Mouse (Mus musculus) layer of hippocampus, adult 9-11 months (tissue): Measurements from ENCODE around the gene Wfdc17.

ENCODE experiments used
- DNase-seq: peaks from one replicate; pipeline ENCODE4 v3.0.0; 2022

The Wfdc17 gene

DNA sequence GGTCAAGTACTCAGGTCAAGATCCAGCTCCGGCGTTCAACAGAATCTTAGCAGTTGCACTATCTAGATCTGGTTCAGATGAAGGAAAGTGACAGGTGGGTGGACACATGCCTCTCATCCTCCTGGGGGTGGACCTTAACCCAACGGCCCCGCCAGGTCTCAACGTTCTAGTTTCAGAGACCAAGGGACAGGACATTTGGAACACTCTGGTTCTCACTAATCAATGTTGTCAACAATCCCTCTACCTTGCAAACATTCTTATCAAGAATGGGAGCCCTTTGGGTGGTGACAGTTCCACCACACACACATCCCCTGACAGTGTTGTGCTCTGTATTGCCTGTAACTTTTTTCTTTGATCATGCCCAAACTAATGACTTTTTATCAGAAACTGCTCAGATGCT lies 38.0 kb downstream of the Wfdc17 start:
- DNase-seq, result no peak

DNA sequence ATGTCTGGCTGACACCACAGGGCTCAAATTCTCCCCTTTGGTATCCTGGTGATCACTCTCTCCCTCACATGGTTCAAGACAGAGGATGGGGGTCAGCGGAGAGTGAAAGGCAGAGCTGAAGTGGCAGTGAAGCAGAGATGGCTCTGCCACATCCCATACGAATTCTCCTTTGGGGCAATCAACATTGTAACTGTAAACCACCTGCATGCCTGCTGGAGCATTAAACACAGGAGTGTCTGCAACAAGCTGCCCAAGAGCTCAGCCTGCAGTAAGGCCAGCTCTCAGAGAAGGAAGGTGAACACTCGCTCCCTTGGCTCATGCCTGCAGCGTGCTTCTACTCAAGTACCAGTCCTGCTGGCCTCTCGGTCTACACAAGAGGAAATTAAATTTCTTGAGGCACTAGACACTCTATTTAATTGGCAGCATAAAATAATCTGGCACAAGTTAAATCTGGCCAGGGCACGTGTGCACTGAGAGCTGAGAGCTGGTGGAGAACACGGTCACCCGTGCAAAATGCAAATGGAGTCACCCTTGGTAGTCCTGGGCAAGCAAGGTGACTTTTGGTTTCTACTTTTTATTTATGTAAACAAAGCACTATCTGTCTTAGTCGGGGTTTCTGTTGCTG lies 39.1 kb downstream of the Wfdc17 start:
- DNase-seq, result no peak

DNA sequence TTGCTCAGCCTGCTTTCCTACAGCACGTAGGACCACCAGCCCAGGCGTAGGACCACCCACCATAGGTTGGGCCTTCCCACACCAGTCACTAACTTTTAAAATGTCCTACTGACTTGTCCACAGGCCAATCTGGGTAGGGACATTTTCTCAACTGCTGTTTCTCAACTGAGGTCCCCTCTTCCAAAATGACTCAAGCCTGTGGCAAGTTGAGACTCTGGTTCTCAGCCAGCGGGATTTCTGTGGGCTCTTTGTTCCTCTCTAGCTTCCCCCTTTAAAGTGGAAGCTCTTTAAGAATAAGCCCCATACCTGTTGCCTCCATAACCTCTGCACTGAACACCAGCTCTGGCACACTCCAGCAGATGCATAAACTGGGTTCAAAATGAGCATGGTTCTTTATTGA lies 39.7 kb downstream of the Wfdc17 start:
- DNase-seq, result no peak

GRCm38 (mm10) chr11:83746152-83746551 lies 42.4 kb downstream of the Wfdc17 start:
- DNase-seq, result no peak

GRCm38 (mm10) chr11:83746681-83747080 lies 42.9 kb downstream of the Wfdc17 start, which contains the start of gene Wfdc21:
TSS of gene Wfdc21 (plus strand) at chr11:83746940.
- DNase-seq, result no peak

DNA sequence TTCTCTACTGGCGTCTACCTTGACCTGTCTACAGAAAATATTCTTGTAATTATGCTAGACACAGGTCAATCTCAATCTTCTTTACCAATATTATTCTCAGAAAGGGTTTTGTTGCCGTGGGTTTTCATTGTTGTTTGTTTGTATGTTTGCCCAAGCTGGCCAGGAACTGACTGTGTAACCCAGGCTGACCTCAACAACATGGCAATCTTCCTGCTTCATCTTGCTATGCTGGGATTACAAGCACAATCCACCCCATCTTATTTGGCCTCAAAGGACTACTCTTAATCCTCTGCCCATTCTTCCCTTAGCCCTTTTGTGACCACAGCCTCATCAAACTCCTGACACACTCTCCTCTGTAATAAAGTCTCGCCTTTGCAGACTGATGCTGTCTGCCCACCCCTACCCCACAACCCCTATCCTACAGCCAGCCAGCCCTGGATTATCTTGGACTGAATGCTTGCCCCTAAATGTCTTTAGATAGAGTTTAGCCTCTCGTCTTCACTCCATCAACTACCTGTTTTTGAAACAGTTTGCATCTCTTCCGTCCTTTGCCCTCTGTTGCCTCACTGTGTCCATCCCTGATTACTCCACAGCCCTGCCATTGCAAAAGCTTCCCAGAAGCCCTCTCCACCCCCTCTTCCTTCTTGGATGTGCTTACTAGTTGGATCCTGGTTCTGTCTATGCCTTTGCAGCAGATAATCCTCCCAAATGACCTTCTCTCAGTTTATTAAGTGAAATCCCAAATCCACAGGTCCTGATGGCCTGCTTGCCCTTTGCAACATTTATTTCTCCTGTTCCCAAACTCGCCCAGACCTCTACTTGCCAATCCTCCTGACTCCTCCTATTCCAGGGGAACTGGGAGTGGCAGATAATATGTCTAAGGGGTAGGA lies 43.8 kb downstream of the Wfdc17 start:
- no peak for DNase-seq

- peak; percentile 94 for DNase-seq
These were observed 49.9 kb downstream of the Wfdc17 start, which contains the start of gene Heatr6 for GRCm38 (mm10) chr11:83753581-83754181. TSS of gene Heatr6 (plus strand) at chr11:83753696.

DNA sequence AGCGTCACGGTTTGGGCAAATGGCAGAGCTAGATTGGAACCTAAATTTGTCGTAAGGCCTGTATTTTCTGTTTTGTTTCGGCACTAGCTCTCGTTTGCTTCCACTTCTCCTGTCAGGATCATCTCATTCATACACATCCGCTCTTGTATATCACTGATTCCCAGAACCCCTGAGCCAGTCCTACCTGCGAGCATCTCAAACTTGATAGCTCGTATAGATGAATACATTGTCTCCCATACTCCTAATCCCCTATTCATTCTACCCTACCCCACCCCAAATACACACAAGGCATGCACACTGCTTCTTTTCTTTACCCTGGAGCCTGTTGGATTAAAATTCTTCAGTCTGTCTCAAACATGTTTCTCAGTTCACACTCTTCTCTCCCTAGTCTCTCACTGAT lies 50.4 kb downstream of the Wfdc17 start:
- no peak for DNase-seq
